Comparison of ENCODE assay signal across 10 mouse cellular contexts in the genomic region with DNA sequence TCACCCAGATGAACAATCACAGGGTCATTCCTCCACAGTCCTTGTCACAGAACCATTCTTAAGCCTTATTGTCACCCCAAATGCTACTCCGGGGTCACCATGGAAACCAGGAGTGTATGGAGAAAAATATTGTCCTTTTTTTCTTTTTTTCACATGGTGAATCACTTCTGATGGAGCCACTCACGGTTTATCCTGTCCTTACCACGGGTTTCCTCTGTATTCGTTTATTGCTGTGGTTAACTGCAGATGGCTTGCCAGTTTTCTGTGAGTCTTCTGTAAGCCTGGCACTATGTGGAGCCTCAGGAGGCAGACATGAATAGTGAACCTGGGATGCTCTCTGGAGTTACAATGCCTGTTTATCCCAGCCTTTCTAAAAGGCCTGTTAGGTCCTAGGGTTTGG. TPM values are rescaled to one million over a fixed set of nuclear protein-coding genes. Genes with fewer than 3 reads are reported as not detected.
A peak's percentile ranks its signal among the peaks of the same experiment; 100 is the strongest.
DNase-seq lines count a peak whose midpoint lies in the region; ATAC-seq and TF ChIP-seq lines count a peak whose summit lies in the region.
"Had no signal": no experiment of that assay in that cellular context is flagged by ENCODE, and none has a peak within 500 bp of the region (broad histone marks: within the 10 kb centered on the region; RNA-seq: fewer than 3 reads in every experiment).

No protein-coding gene starts in this region.

- WGBS in heart, embryonic 11.5 days (ENCODE audit: insufficient replicate concordance), result 79% methylated on average over 4 of the region's 4 CpGs
- 64% methylated on average over 4 of the region's 4 CpGs for WGBS in lung, embryonic 14.5 days
- 47% methylated on average over 4 of the region's 4 CpGs for WGBS in limb, embryonic 13.5 days

- no peak overlapping the region for H3K9ac ChIP-seq in heart, embryonic 11.5 days (ENCODE audit: low read depth, low read length)
- no peak overlapping the region for H3K9ac ChIP-seq in lung, embryonic 14.5 days
- 0 out of 2 replicates have a peak overlapping the region, but pooled peaks have one; percentile 8 for H3K9ac ChIP-seq in limb, embryonic 13.5 days
- H3K9ac ChIP-seq: neural tube, embryonic 12.5 days had no signal

- H3K27me3 ChIP-seq in heart, embryonic 11.5 days (ENCODE audit: control insufficient read depth, insufficient read depth, low read length), result no peaks in the 10 kb centered on the region
- no peaks in the 10 kb centered on the region for H3K27me3 ChIP-seq in lung, embryonic 14.5 days (ENCODE audit: insufficient read depth, low read length)
- no peaks in the 10 kb centered on the region for H3K27me3 ChIP-seq in limb, embryonic 13.5 days
- H3K27me3 ChIP-seq: CH12.LX; neural tube, embryonic 12.5 days had no signal

- no peak for TF ChIP-seq POLR2A in brain, embryonic 14.5 days (IDR thresholded peaks at IDR 0.05; ENCODE audit: borderline replicate concordance, extremely low read depth, insufficient read depth, insufficient read length, poor library complexity, severe bottlenecking)

- H3K9me3 ChIP-seq in heart, embryonic 11.5 days (replicated peaks; ENCODE audit: control insufficient read depth, low read length), result no peaks in the 10 kb centered on the region
- H3K9me3 ChIP-seq in lung, embryonic 14.5 days (ENCODE audit: low read depth, low read length), result no peaks in the 10 kb centered on the region
- no peaks in the 10 kb centered on the region for H3K9me3 ChIP-seq in limb, embryonic 13.5 days
- H3K9me3 ChIP-seq: neural tube, embryonic 12.5 days had no signal

- no peak overlapping the region for H3K4me3 ChIP-seq in heart, embryonic 11.5 days (ENCODE audit: low read depth, low read length)
- no peak overlapping the region for H3K4me3 ChIP-seq in lung, embryonic 14.5 days (ENCODE audit: low read depth, low read length)
- no peak overlapping the region for H3K4me3 ChIP-seq in limb, embryonic 13.5 days
- H3K4me3 ChIP-seq: neural tube, embryonic 12.5 days had no signal

- H3K27ac ChIP-seq in heart, embryonic 11.5 days (ENCODE audit: low read depth, low read length), result peak overlapping the region; percentile 75
- H3K27ac ChIP-seq in lung, embryonic 14.5 days (ENCODE audit: low read depth), result peak overlapping the region; percentile 6; the same call in 1 of the 2 replicates
- peak overlapping the region; percentile 44; the same call in 1 of the 2 replicates for H3K27ac ChIP-seq in limb, embryonic 13.5 days
- H3K27ac ChIP-seq: neural tube, embryonic 12.5 days had no signal

- TF ChIP-seq CTCF in lung, embryonic 14.5 days (IDR thresholded peaks at IDR 0.05; ENCODE audit: low read depth), result no peak
- no peak for TF ChIP-seq CTCF in brain, embryonic 14.5 days (IDR thresholded peaks at IDR 0.05; ENCODE audit: borderline replicate concordance, extremely low read depth, insufficient read depth, insufficient read length)

- H3K36me3 ChIP-seq in heart, embryonic 11.5 days (ENCODE audit: control insufficient read depth, insufficient read depth, low read length), result no peaks in the 10 kb centered on the region
- H3K36me3 ChIP-seq in lung, embryonic 14.5 days (ENCODE audit: insufficient read depth), result no peaks in the 10 kb centered on the region
- peaks cover 13% of the 10 kb centered on the region; the same call in 1 of the 2 replicates for H3K36me3 ChIP-seq in limb, embryonic 13.5 days
- H3K36me3 ChIP-seq: neural tube, embryonic 12.5 days had no signal

- ATAC-seq in heart, embryonic 11.5 days (replicated peaks; ENCODE audit: insufficient number of reproducible peaks, low FRiP score, low TSS enrichment), result no peak; the same call in 1 of the 2 replicates
- no peak for ATAC-seq in lung, embryonic 14.5 days (ENCODE audit: insufficient read depth)
- no peak for ATAC-seq in limb, embryonic 13.5 days (ENCODE audit: low FRiP score, low read depth)
- ATAC-seq in erythroid progenitor cell, adult 5-6 weeks (replicated peaks; ENCODE audit: low FRiP score, poor library complexity, severe bottlenecking), result no peak

- no peak overlapping the region for H3K4me2 ChIP-seq in heart, embryonic 11.5 days
- no peak overlapping the region for H3K4me2 ChIP-seq in lung, embryonic 14.5 days
- no peak overlapping the region for H3K4me2 ChIP-seq in limb, embryonic 13.5 days (replicated peaks)
- H3K4me2 ChIP-seq: neural tube, embryonic 12.5 days had no signal

- DNase-seq in heart, adult 18-20 months, result no peak
- peak; percentile 33 for DNase-seq in lung, embryonic 14.5 days
- no peak for DNase-seq in lung, postnatal 36 days
- peak; percentile 54 for DNase-seq in brain, embryonic 14.5 days (ENCODE audit: low read depth)
- DNase-seq in thymus, adult 18-20 months, result no peak

- peaks cover 49% of the 10 kb centered on the region for H3K4me1 ChIP-seq in heart, embryonic 11.5 days (ENCODE audit: control insufficient read depth, insufficient read depth, low read length)
- H3K4me1 ChIP-seq in lung, embryonic 14.5 days (ENCODE audit: insufficient read depth), result peaks cover 36% of the 10 kb centered on the region
- H3K4me1 ChIP-seq in limb, embryonic 13.5 days, result peaks cover 80% of the 10 kb centered on the region

RNA-seq across cellular contexts. Expression of gene Hmga2, which starts 53.4 kb away (rescaled TPM):
- 31.7 and 42.6 TPM in 2 replicates for polyA plus RNA-seq in heart, embryonic 11.5 days (2014; fragmentation: Nextera tagmentation; extraction: Ambion mirVana)
- not detected for total RNA-seq in heart, adult 18-20 months (2021)
- polyA plus RNA-seq in lung, embryonic 14.5 days (2014; fragmentation: Nextera tagmentation; extraction: Ambion mirVana), result 13.8 and 13.9 TPM in 2 replicates
- polyA plus RNA-seq in brain, embryonic 14.5 days (2012; rRNA removed), result 8.1 and 9.0 TPM in 2 replicates
- 88.7 and 108 TPM in 2 replicates for polyA plus RNA-seq in limb, embryonic 13.5 days (2015; fragmentation: Nextera tagmentation; extraction: Ambion mirVana)
- total RNA-seq in erythroid progenitor cell, adult 5-6 weeks (2015; ENCODE audit: low replicate concordance), result 0.36 TPM in 1 of 2 replicates, not detected in the other
- total RNA-seq in erythroid progenitor cell, adult 5-6 weeks (2017; ENCODE audit: low replicate concordance), result 0.38 TPM in 1 of 2 replicates, not detected in the other
- total RNA-seq: CH12.LX had no signal

Comparison
In these comparisons a context has a peak if more than half of its experiments do, and no peak if none do; other contexts are left out.
1. DNase-seq: peak in lung, embryonic 14.5 days (single experiment) and brain, embryonic 14.5 days (single experiment); none in heart, adult 18-20 months (0 of 2), lung, postnatal 36 days (single experiment) and thymus, adult 18-20 months (0 of 2).
2. H3K27ac ChIP-seq: peak in every context shown above with its lines; median percentile 75 in heart, embryonic 11.5 days; 44 in limb, embryonic 13.5 days; 6 in lung, embryonic 14.5 days.